Mouse (Mus musculus) ovary, postnatal 36 days (tissue): ENCODE results near the gene Ptprj.
A peak's percentile ranks its signal among the peaks of the same experiment; 100 is the strongest.

Experiments used
- DNase-seq: peaks from one replicate; pipeline ENCODE4 v3.0.0; 2022; ENCODE audit warnings: low spot score, mixed read lengths

Ptprj gene

DNA sequence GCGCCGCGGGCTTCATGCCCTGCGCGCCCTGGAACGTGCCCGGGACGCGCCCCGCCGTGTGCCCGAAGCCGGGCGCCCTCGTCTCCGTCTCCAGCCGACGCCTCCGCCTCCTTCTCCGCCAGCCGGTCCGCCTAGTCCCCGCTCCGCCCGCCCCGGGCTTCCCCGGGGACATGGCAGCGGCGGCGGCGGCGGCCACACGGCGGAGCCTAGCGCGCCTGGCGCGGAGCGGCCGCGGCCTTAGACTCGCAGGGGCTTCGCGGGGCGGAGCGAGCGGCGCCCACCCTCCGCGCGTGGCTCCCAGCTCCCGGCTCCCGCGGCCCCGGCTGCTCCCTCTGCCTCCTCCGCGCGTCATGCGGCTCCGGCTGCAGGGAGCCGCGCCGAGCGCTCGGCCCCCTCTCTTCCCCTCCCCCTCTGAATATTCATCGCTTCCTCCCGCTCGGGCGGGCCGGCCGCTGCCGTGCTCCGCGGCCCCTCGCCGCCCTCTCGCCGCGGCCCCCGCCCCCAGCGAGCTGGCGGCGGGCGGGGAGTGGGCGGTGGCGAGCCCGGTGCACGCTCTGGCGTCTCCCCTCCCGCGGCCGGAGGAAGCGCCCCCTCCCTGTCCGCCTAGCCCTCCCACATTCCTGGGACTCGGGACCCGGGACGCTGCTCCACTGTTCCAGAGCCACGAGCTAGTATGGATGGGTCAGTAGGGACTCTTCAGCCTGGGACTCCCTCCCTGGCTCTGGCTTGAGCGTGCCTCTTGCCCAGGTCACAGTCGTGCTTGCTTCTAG lies at the start of gene Ptprj:
Gene Ptprj, minus strand, starts transcription at position 412 of the 770 bp plus-strand sequence.
- DNase-seq, result peak; percentile 73

DNA sequence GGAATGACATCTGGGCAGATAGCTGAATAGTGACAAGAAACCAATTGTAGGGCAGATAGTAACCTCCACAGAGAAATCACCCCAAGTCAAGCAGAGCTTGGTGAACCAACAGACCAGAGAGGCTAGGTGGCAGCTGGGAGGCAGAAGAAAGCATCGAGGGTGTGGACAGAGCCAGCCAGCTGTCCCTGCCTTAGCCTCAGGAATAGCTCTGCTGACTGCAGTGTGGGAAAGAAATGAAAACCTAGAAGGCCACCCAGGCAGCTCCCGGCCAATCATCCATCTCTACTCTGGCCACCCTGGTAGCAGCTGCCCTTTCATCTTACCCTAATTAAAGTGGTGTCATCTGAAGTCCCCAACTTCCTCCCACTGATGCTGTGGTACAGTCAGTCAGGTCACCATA lies 49.1 kb upstream of the Ptprj start:
- DNase-seq, result no peak

DNA sequence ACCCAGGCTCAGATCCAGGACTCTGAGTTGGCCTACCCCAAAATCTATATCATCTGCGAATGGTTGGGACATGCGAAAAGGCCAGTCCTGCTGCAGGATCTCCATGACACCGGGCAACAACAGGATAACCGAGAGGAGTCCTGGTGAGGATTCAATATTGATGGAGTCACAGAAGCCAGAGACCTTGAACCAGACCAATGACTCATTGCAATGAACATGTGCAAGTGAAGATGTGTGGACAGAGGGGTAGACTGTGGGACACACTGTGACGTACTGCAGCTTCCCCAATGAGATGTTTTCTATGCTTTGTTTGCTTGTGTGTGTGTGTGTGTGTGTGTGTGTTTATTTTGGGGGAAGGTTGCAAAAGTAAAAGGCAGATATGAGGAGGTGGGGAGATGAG lies 47.8 kb upstream of the Ptprj start:
- DNase-seq, result no peak

DNA sequence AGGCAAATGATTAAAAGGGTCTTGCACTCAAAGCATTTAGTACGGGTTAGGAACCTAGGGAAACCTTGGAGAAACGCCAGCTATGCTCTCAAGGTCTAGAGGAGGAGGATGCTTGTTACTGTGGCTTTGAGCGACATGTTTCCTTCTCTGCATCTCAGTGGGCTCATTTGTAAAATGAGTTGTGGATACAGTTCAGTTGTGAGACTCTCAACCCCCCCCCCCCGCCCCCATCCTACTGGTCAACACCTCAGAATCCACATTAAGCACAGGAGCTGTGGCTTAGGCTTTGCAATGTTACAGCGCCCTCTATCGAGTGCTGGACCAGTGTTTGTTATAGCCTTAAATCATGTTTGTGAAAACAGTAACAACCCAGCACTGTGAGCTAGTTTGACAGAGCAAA lies 44.5 kb upstream of the Ptprj start:
- peak; percentile 27 for DNase-seq

DNA sequence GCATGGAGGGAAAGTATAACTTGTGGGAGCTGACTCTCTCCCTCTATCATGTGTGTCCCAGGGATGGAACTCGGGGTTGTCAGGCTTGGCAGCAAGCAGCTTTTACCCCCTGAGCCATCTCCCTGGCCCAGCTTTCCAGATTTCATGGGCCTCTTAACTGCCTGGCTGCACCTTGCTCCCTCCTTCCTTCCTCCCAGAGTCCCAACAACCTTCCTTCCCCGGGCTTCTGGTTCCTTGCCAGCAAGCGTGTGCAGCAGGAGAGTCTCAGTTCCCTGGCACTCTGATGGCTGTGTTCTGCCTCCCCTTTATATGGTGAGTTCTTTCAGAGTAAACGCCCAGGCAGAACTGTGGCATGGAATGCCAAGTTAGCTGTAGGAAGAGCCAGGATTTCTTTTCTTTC lies 43.9 kb upstream of the Ptprj start:
- no peak for DNase-seq

DNA sequence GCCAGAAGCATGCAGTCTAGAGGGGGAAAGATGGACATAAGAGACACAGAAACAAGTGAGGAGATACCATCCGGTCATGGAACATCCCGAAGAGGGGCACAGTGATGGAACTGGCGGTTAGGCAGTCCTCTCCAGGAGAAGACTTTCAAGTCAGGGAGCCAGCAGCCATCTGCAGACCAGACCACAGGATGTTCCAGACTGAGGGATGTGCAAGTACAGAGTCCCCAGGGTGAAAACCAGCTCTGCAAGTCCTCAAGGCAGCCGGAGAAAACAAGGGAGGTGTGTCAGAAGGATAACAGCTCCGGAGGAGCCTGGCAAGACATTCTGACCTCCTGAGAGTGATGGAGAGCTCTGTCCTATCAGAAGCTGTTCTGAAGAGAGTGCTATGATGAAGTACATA lies 40.4 kb upstream of the Ptprj start:
- no peak for DNase-seq

DNA sequence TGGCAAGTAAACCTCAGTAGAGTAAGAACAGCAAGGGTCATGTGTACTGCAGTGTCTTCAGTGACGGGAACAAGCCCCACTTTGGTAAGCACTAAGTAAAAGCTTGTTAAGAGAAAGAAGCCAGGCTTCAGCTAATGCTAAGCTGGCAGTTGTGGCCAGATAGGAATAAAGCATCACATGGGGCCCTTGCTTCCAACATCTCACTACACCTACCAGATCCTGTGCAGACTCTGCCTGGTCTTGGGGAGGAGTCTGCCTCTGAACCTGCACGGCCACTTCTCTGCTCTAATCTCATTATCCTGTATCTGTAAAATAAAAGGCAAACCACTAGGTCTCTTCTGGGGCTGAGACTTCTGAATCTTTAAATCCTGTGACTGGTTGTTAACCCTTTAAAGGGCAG lies 39.2 kb upstream of the Ptprj start:
- DNase-seq, result no peak

DNA sequence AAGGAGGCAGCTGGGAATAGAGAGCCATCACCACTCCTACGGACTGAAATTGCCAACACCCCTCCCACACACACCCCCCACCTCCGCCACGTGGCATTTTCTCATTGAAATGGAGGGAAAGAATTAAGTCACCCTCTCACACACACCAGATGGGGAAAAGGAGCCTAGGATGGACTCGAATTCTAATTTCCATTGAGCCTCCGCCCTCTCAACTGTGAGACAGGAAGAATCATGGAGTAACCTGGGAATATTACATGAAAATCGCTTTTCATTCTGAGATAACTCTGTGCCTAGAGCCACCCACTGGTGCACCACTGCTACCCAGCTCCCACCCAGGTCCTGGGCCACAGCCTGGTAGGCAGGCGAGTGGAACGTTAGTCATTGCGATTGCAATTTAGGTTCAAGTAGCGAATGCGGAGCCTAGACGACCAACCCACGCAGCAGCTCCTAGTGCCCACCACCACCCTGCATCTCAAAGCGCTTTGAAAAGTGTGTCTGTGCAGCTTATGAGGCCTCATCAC lies 34.3 kb upstream of the Ptprj start:
- no peak for DNase-seq

DNA sequence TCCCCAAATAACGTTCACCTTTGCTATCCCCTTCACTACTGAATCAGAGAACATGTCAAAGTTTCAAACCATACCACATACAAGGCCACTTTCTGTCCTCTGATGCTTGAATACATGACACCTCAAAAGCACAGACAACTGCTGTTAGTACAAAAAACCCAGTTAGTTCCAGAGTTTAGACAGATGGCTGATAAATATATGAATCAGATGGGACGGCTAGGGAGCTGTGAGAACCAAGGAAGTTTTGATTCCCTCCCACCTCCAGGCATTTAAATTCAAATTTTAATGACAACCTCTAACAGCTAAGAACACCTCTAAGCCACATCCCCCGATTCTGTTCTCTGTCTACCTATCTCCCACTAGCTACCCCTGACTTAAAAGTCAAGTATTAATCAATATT lies 33.1 kb upstream of the Ptprj start:
- no peak for DNase-seq

DNA sequence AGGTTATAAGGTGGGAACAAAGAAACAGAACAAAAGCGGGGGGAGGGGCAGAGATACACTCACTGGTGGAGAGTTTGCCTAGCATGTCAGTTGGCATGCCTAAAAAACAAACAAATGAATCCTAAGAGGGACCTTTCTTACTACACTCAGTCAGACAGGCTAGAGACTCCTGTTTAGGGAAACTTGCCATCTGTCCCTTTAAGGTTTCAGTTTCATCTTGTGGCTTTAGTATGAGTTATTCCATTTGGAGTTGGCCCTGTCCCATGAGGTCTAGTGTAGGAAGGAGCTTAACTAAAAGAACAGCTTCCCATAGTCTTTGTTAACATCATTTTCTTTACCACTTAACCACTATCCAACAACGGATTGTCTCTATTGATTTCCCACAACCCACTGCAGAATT lies 32.6 kb upstream of the Ptprj start:
- no peak for DNase-seq

DNA sequence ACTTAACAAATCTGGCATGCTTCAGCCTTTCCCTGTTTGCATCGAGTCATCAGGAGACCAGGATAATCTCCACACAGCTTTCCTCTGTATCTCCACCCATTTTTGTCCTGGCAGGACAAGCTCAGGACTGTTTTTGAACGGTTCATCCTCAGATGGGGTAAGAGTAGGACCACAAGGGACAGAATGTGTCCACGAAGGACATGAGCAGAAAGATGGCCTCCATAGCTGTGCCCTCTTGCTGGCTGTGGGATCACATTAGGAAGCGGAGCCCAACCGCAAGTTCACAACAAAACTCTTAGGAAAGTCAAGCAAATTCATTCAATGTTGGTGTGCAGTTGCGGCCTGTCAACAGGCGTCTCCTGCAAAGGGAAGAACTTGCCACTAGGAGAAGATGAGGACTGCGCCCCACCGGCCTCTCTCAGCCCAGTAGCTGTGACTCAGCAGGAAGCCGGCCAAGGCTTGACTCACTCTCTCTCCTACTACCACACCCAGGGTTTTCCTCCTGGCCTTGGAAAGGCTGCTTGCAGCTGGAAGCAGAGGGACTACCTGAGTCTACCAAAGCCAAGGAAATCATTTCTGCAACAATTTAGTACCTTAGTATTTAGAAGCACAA lies 31.6 kb upstream of the Ptprj start:
- peak; percentile 53 for DNase-seq

DNA sequence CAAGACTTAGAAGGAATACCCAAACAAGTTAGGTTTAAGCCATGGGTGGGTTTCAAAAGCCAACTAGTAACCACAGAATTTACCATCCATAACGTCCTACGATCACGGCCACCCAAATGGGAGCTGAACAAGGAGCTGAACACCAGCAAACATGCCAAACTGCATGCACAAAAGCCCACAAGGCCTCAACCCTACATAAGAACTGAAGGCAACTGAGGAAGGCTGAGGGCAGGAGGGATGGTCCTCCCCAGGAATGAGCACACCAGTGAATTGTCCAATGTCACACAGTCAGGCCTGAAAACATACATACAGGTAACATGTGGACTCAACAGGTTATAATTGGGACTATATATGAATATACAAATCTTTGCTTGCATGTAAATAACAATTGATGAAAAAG lies 20.6 kb upstream of the Ptprj start:
- no peak for DNase-seq

DNA sequence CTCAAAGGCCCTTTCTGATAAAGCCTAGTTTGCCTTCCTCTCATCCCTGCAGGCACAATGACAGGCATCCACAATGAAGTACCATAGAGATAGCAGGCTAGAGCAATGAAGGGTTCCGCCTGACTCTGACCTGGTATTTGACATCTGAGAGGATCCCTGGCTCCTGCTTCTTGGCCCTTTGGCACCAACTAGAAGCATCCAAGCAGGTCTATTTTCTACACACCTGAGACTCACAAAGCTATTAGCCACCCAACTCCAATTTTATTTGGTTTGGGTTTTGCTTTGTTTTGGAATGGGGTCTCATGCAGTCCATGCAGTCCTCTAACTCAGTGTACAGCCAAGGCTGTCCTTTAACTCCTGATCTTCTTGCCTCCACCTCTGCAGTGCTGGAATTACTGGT lies 7.7 kb upstream of the Ptprj start:
- DNase-seq, result no peak

DNA sequence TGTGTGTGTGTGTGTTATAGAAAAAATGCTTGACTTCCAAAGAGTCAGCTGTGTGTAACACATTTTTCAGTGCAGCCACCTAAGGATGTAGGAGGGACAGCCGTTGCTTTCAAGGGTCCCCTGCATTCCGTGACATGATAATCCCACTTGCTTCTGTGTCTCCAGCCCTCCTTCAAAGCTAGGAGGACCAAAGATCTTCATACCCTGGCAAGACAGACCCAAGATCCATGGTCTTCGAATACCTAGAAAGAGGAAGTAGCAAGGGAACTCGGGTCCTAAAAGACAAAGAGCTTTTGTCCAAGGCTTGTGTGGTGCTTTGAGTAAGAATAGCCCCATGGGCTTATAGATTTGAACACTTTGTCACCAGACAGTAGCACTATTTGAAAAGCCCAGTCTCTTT lies 4.1 kb upstream of the Ptprj start:
- no peak for DNase-seq

DNA sequence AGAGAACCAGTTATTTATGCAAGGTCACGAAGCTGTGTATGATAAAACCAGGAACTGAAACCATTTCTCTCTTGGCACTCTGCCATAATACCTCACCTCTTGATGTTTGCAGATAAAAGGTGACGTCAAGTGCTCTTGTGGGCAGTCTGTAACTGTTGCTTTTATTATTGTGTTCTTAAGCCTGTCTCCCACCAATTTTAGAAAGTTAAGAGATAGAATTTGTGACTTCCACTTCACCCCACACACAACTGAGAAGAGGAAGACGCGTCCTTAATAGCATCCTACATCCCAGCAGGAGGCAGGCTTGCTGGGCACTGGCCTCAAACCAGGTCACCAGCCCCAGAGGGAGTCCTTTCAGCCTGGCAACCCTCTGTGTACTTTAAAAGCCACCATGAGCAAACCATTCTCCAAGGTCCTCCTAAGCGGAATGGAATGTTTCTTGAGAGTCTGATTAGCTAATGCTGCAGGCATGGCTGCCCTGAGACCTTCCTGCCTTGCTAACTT lies 3.2 kb upstream of the Ptprj start:
- no peak for DNase-seq

DNA sequence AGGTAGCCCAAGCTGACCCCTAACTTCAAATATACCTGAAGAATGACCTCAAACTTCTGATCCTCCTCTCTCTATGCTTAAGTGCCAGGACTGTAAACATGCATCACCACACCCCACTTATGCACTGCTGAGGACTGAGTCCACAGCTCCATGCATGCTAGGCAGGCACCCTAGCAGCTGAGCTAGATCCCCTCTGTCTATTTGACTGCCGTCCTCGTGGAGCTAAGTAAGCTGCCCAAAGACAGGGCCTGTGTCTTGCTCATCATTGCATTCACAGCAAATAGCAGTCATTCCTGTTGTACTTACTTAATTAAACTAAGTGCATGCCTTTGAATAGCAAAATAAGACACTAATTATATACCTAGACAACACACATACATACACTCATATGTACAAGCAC lies 2.4 kb upstream of the Ptprj start:
- no peak for DNase-seq

DNA sequence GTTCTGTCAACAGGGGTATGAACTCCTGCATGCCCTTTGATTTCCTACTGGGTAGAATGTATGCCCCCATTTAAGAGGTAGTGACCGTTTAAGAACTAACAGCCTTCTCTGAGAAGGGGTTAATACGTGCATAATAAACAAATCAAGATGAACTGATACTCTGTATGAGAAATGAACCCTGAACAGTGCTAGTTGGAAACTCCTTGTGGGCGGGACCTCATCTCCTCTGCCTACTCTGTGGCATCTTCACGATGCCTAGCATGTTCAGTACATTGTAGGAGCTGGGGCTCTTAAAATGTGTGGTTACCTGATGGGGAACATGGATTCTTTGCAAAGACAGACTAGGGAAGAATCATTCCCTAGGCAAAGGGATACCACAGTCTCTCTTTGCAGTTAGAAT lies 1.9 kb upstream of the Ptprj start:
- no peak for DNase-seq

DNA sequence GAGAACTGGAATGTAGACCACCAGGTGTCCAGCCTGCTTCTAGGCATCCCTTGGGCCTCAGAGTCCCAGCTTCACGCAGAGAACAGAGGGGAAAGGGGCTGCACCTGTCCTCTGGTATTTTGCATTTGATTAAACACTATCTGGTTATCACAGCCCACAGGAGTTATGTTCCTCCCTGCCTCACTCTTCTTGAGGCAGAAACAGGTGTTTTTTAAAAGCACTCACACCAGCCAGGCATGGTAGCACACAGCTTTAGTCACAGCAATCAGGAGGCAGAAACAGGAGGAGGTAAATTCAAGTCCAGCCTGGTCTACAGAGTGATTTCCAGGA lies 1.3 kb upstream of the Ptprj start:
- no peak for DNase-seq

DNA sequence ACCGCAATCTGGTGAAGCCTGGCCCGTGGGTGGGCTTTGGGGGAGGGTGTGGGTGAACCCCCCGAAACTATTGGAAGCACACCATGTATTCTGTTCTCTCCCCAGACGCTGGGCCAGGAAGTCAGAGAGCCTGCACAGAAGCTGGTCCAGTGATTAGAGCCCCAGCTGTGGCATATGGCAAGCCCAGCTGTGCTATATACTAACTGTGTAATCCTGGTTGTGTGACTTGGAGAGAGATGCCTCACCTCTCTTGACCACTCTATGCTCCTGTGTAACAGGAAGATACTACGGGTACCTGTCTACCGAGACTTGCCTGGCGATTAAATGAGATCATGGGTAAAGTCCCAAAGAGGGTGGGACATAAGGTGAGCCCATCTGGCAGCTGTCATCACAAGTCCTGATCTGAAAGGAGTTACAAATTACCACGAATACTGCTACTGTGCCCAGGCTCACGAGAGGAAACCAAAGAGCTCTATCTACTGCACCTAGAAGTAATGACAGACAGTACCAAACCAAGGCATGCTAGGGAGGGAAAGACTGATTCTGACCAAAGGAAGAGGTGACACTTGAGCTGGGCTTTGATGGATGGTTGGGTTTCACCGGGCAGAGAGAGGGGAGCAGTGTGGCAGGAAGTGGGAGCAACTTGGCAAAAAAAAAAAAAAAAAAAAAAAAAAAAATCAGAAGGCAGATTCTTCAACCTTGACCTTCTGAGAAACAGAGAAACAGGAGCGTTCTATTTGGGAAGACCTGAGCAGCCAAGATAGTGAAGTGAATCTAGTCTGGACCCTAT lies 754 bp upstream of the Ptprj start:
- DNase-seq, result no peak

DNA sequence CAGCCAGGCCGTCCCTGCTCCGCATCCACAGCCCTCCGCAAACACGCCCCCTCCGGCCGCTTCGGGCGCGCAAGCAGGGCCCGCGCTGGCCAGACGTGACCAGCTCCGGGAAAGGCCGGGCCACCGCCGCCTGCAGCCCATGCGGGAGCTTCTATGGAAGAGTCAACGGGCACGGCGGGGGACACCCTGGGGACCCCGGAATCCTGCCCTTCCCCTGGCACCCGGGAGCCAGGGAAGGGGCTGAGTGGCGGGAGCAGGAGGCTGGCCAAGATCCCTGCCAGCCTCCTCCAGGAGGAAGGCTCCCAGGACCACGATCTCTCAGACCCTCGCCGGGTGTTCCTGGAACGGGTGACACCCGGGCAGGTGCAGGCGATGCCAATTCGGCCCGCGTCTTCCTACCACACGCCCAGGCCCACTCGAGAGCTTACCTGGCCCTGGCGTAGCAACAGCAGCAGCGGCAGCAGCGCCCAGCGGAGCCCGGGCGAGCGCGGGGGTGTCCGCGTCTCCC lies 665 bp downstream of the Ptprj start:
- peak; percentile 66 for DNase-seq

DNA sequence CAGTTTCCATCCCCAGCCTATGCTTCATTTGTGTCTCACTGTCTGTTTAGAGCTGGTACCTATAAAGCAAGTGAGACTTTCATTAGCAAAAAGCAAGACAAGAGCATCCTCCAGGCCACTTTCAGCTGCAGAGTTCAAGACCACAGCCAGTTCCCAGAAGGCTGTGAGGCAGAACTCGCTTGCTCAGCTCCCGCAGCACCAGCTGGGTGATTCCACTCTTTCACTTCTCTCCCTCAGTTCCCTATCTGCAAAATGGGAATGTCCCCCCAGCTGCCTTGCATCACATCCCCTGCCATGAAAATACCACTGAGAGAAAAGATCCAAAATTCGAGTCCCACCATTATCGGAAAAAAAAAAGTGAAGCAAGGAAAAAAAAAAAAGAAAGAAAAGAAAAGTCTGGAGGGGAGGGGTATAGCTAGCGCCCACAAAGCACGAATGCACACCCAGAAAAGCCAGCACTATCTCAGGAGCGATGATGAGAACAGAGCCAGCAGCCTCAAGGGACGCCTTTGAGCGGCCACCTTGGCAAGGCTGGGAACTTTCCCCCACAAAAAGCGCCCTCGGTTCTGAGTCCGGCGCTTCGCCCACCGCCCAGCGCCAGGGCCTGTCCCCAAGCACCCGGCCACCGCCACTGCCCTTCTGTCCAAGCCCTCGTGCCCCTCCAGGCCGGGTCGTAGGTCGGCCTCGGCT lies 1.3 kb downstream of the Ptprj start:
- DNase-seq, result no peak
